Mouse (Mus musculus): ENCODE measurements around the gene Lman2l. TPM values are rescaled to one million over a fixed set of nuclear protein-coding genes. Genes with fewer than 3 reads are reported as not detected.

The Lman2l gene
- total and polyA plus RNA-seq, 2 experiments from 2014 or later: 21.8 to 37.6 TPM

DNA sequence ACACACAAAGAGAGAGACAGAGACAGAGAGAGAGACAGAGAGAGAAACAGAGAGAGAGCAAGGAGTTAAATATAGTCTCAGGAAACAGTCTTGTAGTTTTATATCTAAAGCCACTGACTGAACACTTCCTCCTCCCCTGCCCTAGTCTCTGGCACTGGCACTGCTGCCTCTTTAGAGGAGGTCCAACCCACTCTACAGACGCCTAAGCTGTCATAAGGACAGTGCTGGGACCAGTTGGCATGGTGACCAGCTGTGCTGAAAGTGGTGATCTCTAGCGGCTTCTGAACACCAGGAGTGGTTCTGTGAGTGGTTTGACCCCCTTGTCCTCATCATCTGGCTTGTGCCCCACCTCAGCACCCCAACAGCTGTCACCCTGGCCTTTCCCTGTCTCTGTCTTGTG lies 16.8 kb upstream of the Lman2l start:
- Histone ChIP-seq H3K27ac (ENCODE audit: low read depth, low read length) (no peak overlapping the region), H3K4me1 (ENCODE audit: insufficient read depth) (no peaks in the 10 kb centered on the region), H3K9me3 (ENCODE audit: low read length) (no peaks in the 10 kb centered on the region), H3K4me2 (ENCODE audit: low read depth) (no peak overlapping the region), H3K27me3 (ENCODE audit: insufficient read depth, low read length) (no peaks in the 10 kb centered on the region), H3K4me3 (ENCODE audit: low read depth, low read length) (no peak overlapping the region), H3K36me3 (ENCODE audit: insufficient read depth) (no peaks in the 10 kb centered on the region), H3K9ac (no peak overlapping the region)
- no peak for TF ChIP-seq CTCF (IDR thresholded peaks at IDR 0.05; ENCODE audit: low read depth)
- DNase-seq (no peak), ATAC-seq (no peak)
- WGBS: 43% methylated on average over 2 of the region's 2 CpGs

DNA sequence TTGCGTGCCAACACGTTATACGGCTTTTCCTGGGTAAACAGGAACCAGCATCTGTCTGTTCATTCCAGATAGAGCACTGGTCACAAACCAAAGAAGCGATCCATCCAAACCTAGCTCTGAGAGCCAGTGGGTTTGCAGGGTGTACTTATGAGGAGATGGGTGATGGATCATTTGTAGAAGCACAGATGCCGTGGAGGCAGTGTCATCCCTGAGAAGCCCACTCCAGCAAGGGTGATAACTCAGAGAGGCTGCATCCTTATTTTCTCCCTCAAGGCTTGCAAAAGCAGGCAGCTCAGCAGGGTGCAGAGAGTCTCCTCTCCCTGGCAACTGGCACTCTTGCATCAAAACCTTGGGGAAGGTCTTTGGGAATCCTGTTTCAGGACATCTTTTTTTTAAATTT lies 13.1 kb upstream of the Lman2l start:
- Histone ChIP-seq H3K36me3 (ENCODE audit: insufficient read depth) (no peaks in the 10 kb centered on the region), H3K4me3 (ENCODE audit: low read depth, low read length) (no peak overlapping the region), H3K4me2 (ENCODE audit: low read depth) (no peak overlapping the region), H3K4me1 (ENCODE audit: insufficient read depth) (no peaks in the 10 kb centered on the region), H3K9ac (no peak overlapping the region), H3K27ac (ENCODE audit: low read depth, low read length) (no peak overlapping the region), H3K9me3 (ENCODE audit: low read length) (no peaks in the 10 kb centered on the region), H3K27me3 (ENCODE audit: insufficient read depth, low read length) (no peaks in the 10 kb centered on the region)
- no peak for TF ChIP-seq CTCF (IDR thresholded peaks at IDR 0.05; ENCODE audit: low read depth)
- no peak for DNase-seq
- ATAC-seq: no peak
- 87% methylated on average over 5 of the region's 5 CpGs for WGBS

- no peak for DNase-seq
- H3K27me3 ChIP-seq (ENCODE audit: insufficient read depth, low read length): no peaks in the 10 kb centered on the region
- 36% methylated on average over 7 of the region's 7 CpGs for WGBS
- no peaks in the 10 kb centered on the region for H3K36me3 ChIP-seq (ENCODE audit: insufficient read depth)
- no peak overlapping the region for H3K27ac ChIP-seq (ENCODE audit: low read depth, low read length)
- no peak for TF ChIP-seq CTCF (IDR thresholded peaks at IDR 0.05; ENCODE audit: low read depth)
- H3K9ac ChIP-seq: no peak overlapping the region
- H3K9me3 ChIP-seq (ENCODE audit: low read length): no peaks in the 10 kb centered on the region
- no peak overlapping the region for H3K4me2 ChIP-seq (ENCODE audit: low read depth)
- no peak for ATAC-seq
- H3K4me1 ChIP-seq (ENCODE audit: insufficient read depth): no peaks in the 10 kb centered on the region
- H3K4me3 ChIP-seq (ENCODE audit: low read depth, low read length): no peak overlapping the region
Observed at GRCm38 (mm10) chr1:36457388-36458014, 12.4 kb upstream of the Lman2l start.

DNA sequence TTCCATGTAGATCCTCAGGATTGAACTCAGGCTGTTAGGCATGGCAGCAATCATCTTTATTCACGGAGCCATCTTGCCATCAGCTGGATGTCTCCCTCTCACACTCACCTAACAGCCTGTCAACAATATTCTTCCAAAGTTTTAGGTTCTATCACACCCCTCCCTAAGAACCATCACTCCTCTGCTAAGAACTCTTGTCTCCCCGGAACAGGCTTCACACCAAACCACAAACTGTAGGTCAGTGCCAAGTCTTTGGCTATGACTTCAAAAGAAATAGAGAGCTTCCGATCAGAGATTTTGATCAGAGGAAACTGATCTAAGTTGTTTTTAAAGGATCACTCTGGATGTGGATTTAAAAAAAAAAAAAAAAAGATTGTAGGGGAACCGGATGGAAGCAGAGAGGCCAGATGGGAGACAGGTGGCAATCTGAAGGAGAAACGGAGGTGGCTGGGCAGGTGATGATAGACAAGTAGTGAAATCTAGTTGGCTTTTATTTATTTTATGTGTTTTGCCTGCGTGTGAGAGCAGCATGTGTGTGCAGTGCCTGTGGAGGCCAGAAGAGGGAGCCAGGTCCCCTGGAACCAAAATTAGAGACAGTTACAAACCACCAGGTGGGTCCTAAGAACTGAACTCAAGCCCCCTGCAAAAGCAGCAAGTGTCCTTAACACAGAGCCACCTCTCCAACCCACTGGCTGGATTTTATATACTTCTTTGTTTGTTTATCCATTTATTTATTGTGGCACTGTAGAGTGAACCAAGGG lies 9.2 kb upstream of the Lman2l start:
- no peak for TF ChIP-seq CTCF (IDR thresholded peaks at IDR 0.05; ENCODE audit: low read depth)
- H3K27ac ChIP-seq (ENCODE audit: low read depth, low read length): no peak overlapping the region
- H3K4me1 ChIP-seq (ENCODE audit: insufficient read depth): no peaks in the 10 kb centered on the region
- DNase-seq: no peak
- no peak overlapping the region for H3K9ac ChIP-seq
- no peak for ATAC-seq
- 83% methylated on average over 6 of the region's 6 CpGs for WGBS
- no peaks in the 10 kb centered on the region for H3K36me3 ChIP-seq (ENCODE audit: insufficient read depth)
- H3K9me3 ChIP-seq (ENCODE audit: low read length): no peaks in the 10 kb centered on the region
- H3K27me3 ChIP-seq (ENCODE audit: insufficient read depth, low read length): no peaks in the 10 kb centered on the region
- no peak overlapping the region for H3K4me2 ChIP-seq (ENCODE audit: low read depth)
- no peak overlapping the region for H3K4me3 ChIP-seq (ENCODE audit: low read depth, low read length)

GRCm38 (mm10) chr1:36446841-36447240 lies 1.8 kb upstream of the Lman2l start:
- 92% methylated on average over 5 of the region's 5 CpGs for WGBS
- no peak for ATAC-seq

DNA sequence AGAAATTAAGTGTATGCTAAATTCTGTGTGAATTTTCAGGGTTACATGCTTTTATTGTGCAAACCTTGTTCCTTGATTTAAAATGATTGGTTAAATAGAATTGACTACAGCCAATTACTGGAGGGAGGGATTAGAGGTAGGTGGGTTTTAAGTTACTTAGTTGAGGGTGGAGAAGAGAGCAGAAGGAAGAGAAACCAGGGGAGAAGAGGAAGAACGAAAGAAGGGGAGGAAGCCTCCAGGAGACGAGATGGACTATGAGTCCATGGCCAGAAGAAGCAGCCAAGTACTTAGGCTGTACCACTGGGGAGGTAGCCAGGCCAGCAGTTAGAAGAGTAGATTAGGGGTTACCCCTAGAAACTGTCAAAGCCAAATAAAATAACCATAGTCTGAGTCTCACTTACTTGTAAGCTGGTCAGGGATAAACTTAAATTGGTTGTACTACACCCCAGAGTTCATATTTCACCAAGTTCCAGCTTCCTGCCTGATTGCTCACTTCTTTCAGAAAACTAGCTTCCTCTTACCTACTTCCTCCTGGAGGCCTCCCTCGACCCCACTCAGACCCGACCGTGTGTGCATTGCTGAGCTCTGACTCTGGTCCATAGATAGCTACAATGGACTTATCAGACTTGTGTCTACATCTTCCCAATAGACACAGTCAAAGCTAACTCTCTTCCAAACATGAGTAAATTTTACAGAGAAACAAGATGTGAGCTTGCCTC lies 1.2 kb upstream of the Lman2l start:
- no peak overlapping the region for H3K9ac ChIP-seq
- no peak for DNase-seq
- no peak overlapping the region for H3K4me2 ChIP-seq (ENCODE audit: low read depth)
- no peaks in the 10 kb centered on the region for H3K27me3 ChIP-seq (ENCODE audit: insufficient read depth, low read length)
- no peaks in the 10 kb centered on the region for H3K9me3 ChIP-seq (ENCODE audit: low read length)
- WGBS: 89% methylated on average over 5 of the region's 5 CpGs
- ATAC-seq: no peak
- 0 out of 2 replicates have a peak, but pooled peaks cover 3% of the 10 kb centered on the region for H3K4me1 ChIP-seq (ENCODE audit: insufficient read depth)
- 0 out of 2 replicates have a peak, but pooled peaks cover 3% of the 10 kb centered on the region for H3K36me3 ChIP-seq (ENCODE audit: insufficient read depth)
- H3K4me3 ChIP-seq (ENCODE audit: low read depth, low read length): no peak overlapping the region
- TF ChIP-seq CTCF (IDR thresholded peaks at IDR 0.05; ENCODE audit: low read depth): no peak
- H3K27ac ChIP-seq (ENCODE audit: low read depth, low read length): no peak overlapping the region

More at GRCm38 (mm10) chr1:36446841-36447240, 1.8 kb upstream of the Lman2l start:
- Histone ChIP-seq H3K27me3 (ENCODE audit: insufficient read depth, low read length) (no peaks in the 10 kb centered on the region), H3K4me3 (ENCODE audit: low read depth, low read length) (no peak overlapping the region), H3K36me3 (ENCODE audit: insufficient read depth) (0 out of 2 replicates have a peak, but pooled peaks cover 3% of the 10 kb centered on the region), H3K4me2 (ENCODE audit: low read depth) (no peak overlapping the region), H3K9ac (no peak overlapping the region), H3K27ac (ENCODE audit: low read depth, low read length) (no peak overlapping the region), H3K9me3 (ENCODE audit: low read length) (no peaks in the 10 kb centered on the region), H3K4me1 (ENCODE audit: insufficient read depth) (0 out of 2 replicates have a peak, but pooled peaks cover 3% of the 10 kb centered on the region)
- no peak for DNase-seq
- TF ChIP-seq CTCF (IDR thresholded peaks at IDR 0.05; ENCODE audit: low read depth): no peak

All from forebrain, postnatal 0 days (tissue).